Mouse (Mus musculus): Measurements from ENCODE around the gene Ifi211. TPM values are rescaled to one million over a fixed set of nuclear protein-coding genes. Genes with fewer than 3 reads are reported as not detected.

Ifi211 gene
- 1.7 TPM for polyA plus RNA-seq (2014; fragmentation: Illumina TruSeq; extraction: RNeasy Lipid Tissue Mini Kit (QIAGEN cat#74804); ENCODE audit: low read depth, low replicate concordance)

DNA sequence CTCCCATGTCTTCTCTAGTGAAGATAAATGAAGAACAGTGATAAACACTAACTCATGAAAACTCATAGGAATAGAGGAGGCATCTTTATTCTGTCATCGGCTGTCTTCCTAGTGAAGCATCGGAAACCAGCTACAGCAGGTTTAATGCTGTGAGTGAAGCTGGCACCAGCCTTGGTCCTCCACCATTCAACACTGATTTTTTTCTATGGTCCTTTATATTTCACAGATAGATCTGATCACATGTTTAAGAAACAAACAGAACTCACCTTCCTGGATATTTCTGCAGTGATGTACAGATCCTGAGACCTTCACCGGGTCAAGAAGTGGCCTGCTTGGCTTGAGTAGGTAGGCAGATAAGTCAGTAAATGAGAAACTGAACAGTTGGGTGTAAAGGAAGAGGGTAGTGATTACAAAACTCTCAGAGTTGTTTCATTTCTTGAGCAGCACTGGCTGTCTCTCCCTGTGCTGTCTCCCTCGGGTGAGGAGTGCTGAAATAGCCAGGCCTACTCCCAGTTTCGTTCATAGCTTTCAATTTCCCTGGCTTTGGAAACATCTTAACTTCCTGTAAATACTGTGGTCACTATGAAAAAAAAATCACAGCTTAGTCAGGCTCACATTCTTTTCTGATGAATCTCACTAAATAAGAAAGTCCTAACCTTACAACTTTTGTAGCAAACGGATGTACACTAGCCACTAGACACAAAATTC, at the start of gene Ifi211:
TSS of gene Ifi211 (minus strand) at position 499 of the 708 bp plus-strand sequence.

DNA sequence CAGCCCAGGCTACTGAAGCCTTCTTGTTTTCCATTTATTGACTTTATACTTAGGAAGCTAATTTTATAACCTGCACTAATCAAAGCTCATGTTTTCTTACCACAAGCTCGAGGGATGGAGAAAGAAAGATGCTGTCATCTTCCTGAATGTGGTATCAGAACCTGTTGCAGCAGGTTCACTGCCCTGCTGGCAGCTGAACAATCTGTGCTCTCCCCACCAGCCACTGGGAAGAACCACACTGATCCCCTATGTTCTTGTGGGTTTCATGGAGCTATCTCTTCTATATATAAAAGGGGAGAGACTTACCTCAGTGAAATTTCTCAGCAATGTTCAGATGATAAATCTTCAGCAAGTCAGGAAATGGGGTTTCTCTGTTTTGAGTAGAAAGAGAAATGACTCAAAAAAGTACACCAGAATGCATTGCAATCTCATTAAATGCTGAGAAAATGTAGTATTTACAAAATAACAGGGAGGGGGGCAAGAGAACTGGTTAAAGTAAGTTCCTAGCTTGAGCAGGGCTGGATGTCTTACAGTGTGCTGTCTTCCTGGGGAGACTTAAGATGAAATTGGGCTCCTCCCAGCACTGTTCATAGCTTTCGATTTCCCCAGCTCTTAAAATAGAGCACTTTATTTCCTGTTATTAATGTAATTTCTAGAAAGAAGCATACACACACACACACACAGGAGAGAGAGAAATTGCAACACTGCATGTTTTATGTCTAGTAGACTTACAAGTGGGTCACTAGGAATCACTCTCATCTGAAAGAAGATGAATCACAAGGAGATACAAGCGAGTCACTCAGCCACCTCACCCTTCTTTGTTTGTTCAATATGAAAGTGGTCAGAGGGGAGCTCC, 29.3 kb upstream of the Ifi211 start, which contains the start of the genes Mndal and Ifi203:
TSS of gene Mndal (minus strand) at position 568 of the 856 bp plus-strand sequence.
TSS of gene Ifi203 (minus strand) at position 749 of the 856 bp plus-strand sequence.

Other genes starting within 250 kb of the Ifi211 start
- gene Ifi208, start 239.4 kb downstream of the Ifi211 start, polyA plus RNA-seq (2014; fragmentation: Illumina TruSeq; extraction: RNeasy Lipid Tissue Mini Kit (QIAGEN cat#74804); ENCODE audit: low read depth, low replicate concordance) = 0.35 TPM
- 1.4 TPM for gene Ifi207, start 171.3 kb downstream of the Ifi211 start, polyA plus RNA-seq (2014; fragmentation: Illumina TruSeq; extraction: RNeasy Lipid Tissue Mini Kit (QIAGEN cat#74804); ENCODE audit: low read depth, low replicate concordance)
- 2.7 TPM for gene Ifi204, start 146.1 kb downstream of the Ifi211 start, polyA plus RNA-seq (2014; fragmentation: Illumina TruSeq; extraction: RNeasy Lipid Tissue Mini Kit (QIAGEN cat#74804); ENCODE audit: low read depth, low replicate concordance)
- gene Mndal, start 29.4 kb upstream of the Ifi211 start, polyA plus RNA-seq (2014; fragmentation: Illumina TruSeq; extraction: RNeasy Lipid Tissue Mini Kit (QIAGEN cat#74804); ENCODE audit: low read depth, low replicate concordance) = 5.1 TPM
- gene Ifi203, start 29.6 kb upstream of the Ifi211 start, polyA plus RNA-seq (2014; fragmentation: Illumina TruSeq; extraction: RNeasy Lipid Tissue Mini Kit (QIAGEN cat#74804); ENCODE audit: low read depth, low replicate concordance) = 5.7 TPM
- gene Ifi202b, start 69.7 kb upstream of the Ifi211 start, polyA plus RNA-seq (2014; fragmentation: Illumina TruSeq; extraction: RNeasy Lipid Tissue Mini Kit (QIAGEN cat#74804); ENCODE audit: low read depth, low replicate concordance) = 0.95 TPM
- 0.45 TPM for gene Ifi205, start 118.8 kb upstream of the Ifi211 start, polyA plus RNA-seq (2014; fragmentation: Illumina TruSeq; extraction: RNeasy Lipid Tissue Mini Kit (QIAGEN cat#74804); ENCODE audit: low read depth, low replicate concordance)
- not detected for gene Olfr433, start 127.7 kb upstream of the Ifi211 start, polyA plus RNA-seq (2014; fragmentation: Illumina TruSeq; extraction: RNeasy Lipid Tissue Mini Kit (QIAGEN cat#74804); ENCODE audit: low read depth, low replicate concordance)
- not detected for gene Olfr432, start 136.2 kb upstream of the Ifi211 start, polyA plus RNA-seq (2014; fragmentation: Illumina TruSeq; extraction: RNeasy Lipid Tissue Mini Kit (QIAGEN cat#74804); ENCODE audit: low read depth, low replicate concordance)
- gene Olfr430, start 153.6 kb upstream of the Ifi211 start, polyA plus RNA-seq (2014; fragmentation: Illumina TruSeq; extraction: RNeasy Lipid Tissue Mini Kit (QIAGEN cat#74804); ENCODE audit: low read depth, low replicate concordance) = not detected
- gene Olfr429, start 171.3 kb upstream of the Ifi211 start, polyA plus RNA-seq (2014; fragmentation: Illumina TruSeq; extraction: RNeasy Lipid Tissue Mini Kit (QIAGEN cat#74804); ENCODE audit: low read depth, low replicate concordance) = not detected
- not detected for gene Olfr427, start 183.8 kb upstream of the Ifi211 start, polyA plus RNA-seq (2014; fragmentation: Illumina TruSeq; extraction: RNeasy Lipid Tissue Mini Kit (QIAGEN cat#74804); ENCODE audit: low read depth, low replicate concordance)
- gene Olfr231, start 208.1 kb upstream of the Ifi211 start, polyA plus RNA-seq (2014; fragmentation: Illumina TruSeq; extraction: RNeasy Lipid Tissue Mini Kit (QIAGEN cat#74804); ENCODE audit: low read depth, low replicate concordance) = 0.04 TPM
- gene Olfr424, start 218.5 kb upstream of the Ifi211 start, polyA plus RNA-seq (2014; fragmentation: Illumina TruSeq; extraction: RNeasy Lipid Tissue Mini Kit (QIAGEN cat#74804); ENCODE audit: low read depth, low replicate concordance) = not detected
- gene Olfr420, start 242.6 kb upstream of the Ifi211 start, polyA plus RNA-seq (2014; fragmentation: Illumina TruSeq; extraction: RNeasy Lipid Tissue Mini Kit (QIAGEN cat#74804); ENCODE audit: low read depth, low replicate concordance) = not detected